Mouse (Mus musculus): ENCODE data around the gene Kif1b. TPM values are rescaled to one million over a fixed set of nuclear protein-coding genes. Genes with fewer than 3 reads are reported as not detected.
"Not testable (repeated sequence)": the region's sequence is repeated elsewhere in the genome, so short reads cannot be mapped to it uniquely, and the experiment has no call there.

The Kif1b gene
- total and polyA plus RNA-seq, 3 experiments = 41.6 to 186 (median 154) TPM

DNA sequence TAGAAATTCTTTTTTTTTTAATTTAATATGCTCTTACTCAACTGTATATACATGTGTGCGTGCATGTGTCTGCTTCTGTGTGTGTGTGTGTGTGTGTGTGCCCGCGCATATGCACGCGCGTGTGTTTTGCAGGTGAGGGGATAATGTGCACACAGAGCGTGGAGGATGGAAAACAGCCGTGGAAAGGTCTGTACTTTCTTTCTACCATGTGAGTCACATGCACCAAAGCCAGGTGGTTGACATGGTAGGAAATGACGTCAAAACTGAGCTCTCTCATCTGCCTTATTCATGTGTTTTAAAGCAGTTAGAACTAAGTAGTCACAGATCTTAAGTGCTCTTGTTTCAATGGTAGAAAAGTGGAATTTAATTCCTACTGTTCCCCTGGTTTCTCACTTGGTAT lies 91.5 kb downstream of the Kif1b start:
- no peaks in the 10 kb centered on the region for H3K79me2 ChIP-seq (replicated peaks; ENCODE audit: control insufficient read depth, insufficient read depth, low read length)
- no peak for TF ChIP-seq EP300 (IDR thresholded peaks at IDR 0.05; ENCODE audit: insufficient read depth, low read depth, low read length)
- no peak for TF ChIP-seq CTCF (IDR thresholded peaks at IDR 0.05)
- TF ChIP-seq POLR2A (IDR thresholded peaks at IDR 0.05; ENCODE audit: insufficient read depth, low read depth, low read length) = no peak
- DNase-seq = no peak
- no peak overlapping the region for H3K27ac ChIP-seq
- WGBS = 91% methylated on average over 9 of the region's 9 CpGs
- H3K9ac ChIP-seq (ENCODE audit: low read depth, low read length) = no peak overlapping the region
- H3K36me3 ChIP-seq (ENCODE audit: control insufficient read depth, insufficient read depth, low read length) = no peaks in the 10 kb centered on the region
- no peaks in the 10 kb centered on the region for H3K27me3 ChIP-seq (ENCODE audit: control insufficient read depth, insufficient read depth, low read length)
- intact Hi-C loops (cut with DNase I) = no loop called here
- H3K4me1 ChIP-seq (ENCODE audit: control insufficient read depth, insufficient read depth, low read length) = no peaks in the 10 kb centered on the region
- no peak overlapping the region for H3K4me3 ChIP-seq

DNA sequence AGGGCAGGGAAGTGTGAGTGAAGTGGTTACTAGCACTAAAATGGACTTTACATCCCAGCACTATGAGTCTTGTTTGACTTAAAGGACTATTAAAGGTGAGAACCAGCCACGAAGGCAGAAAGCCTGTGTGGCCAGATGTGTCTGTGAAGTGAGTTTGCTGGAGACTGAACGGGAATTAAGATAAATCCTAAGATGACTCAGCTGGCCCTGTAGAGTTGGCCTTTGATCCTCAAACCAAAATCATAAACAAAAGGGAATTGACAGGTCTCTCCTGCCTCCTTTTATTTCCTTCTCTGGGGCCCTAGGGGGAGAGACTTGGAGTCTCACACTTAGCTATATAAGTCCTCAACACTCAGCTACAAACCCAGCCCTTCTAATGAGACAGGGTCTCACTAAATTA lies 92.1 kb downstream of the Kif1b start:
- Histone ChIP-seq H3K27me3 (ENCODE audit: control insufficient read depth, insufficient read depth, low read length) (no peaks in the 10 kb centered on the region), H3K9ac (ENCODE audit: low read depth, low read length) (no peak overlapping the region), H3K27ac (no peak overlapping the region), H3K4me3 (no peak overlapping the region), H3K79me2 (replicated peaks; ENCODE audit: control insufficient read depth, insufficient read depth, low read length) (no peaks in the 10 kb centered on the region), H3K4me1 (ENCODE audit: control insufficient read depth, insufficient read depth, low read length) (no peaks in the 10 kb centered on the region), H3K36me3 (ENCODE audit: control insufficient read depth, insufficient read depth, low read length) (no peaks in the 10 kb centered on the region)
- 62% methylated on average over 2 of the region's 2 CpGs for WGBS
- TF ChIP-seq POLR2A (IDR thresholded peaks at IDR 0.05; ENCODE audit: insufficient read depth, low read depth, low read length) (no peak), CTCF (IDR thresholded peaks at IDR 0.05) (no peak), EP300 (IDR thresholded peaks at IDR 0.05; ENCODE audit: insufficient read depth, low read depth, low read length) (no peak)
- intact Hi-C loops (cut with DNase I) = no loop called here
- no peak for DNase-seq

DNA sequence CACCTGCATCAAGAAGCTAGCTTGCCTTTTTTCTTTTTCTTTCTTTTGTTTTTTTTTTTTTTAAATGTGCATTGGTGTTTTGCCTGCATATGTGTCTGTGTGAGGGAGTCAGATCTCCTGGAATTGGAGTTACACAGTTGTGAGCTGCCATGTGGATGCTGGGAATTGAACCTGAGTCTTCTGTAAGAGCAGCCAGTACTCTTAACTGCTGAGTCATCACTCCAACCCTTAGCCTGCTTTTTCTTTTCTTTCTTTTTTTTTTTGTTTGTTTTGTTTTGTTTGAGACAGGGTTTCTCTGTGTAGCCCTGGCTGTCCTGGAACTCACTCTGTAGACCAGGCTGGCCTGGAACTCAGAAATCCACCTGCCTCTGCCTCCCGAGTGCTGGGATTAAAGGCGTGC lies 93.0 kb downstream of the Kif1b start:
- H3K4me1 ChIP-seq (ENCODE audit: control insufficient read depth, insufficient read depth, low read length); H3K4me3 ChIP-seq; H3K27ac ChIP-seq; H3K9ac ChIP-seq (ENCODE audit: low read depth, low read length); H3K36me3 ChIP-seq (ENCODE audit: control insufficient read depth, insufficient read depth, low read length); DNase-seq; H3K27me3 ChIP-seq (ENCODE audit: control insufficient read depth, insufficient read depth, low read length); intact Hi-C loops (cut with DNase I); H3K79me2 ChIP-seq (replicated peaks; ENCODE audit: control insufficient read depth, insufficient read depth, low read length): not testable (repeated sequence)
- 100% methylated on average over 2 of the region's 2 CpGs for WGBS

DNA sequence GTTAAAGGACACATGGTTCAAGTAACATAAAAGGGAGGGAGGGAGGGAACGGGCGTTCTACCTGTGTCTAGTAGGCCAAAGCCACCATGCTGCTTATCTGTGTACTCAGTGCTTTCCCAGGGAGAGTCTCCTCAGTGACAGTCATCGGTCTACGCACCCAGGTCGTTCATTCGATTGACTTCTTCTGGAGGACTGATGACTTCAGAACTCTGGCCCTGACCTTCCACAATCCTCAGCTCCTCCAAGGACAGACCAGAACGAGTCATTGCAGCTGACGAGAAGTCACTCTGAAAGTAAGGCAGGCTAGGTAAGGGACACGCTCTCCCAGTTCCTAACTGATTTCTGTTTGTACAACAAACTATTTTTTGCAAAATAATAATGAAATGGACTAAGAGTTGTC lies 94.0 kb downstream of the Kif1b start:
- WGBS = 96% methylated on average over 9 of the region's 9 CpGs

DNA sequence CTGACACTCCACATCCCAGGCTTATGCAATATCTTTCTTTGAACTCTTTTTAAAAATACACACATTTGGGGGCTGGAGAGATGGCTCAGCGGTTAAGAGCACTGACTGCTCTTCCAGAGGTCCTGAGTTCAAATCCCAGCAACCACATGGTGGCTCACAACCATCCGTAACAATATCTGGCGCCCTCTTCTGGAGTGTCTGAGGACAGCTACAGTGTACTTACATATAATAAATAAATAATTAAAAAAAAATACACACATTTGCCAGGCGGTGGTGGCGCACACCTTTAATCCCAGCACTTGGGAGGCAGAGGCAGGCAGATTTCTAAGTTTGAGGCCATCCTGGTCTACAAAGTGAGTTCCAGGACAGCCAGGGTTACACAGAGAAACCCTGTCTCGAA lies 96.1 kb downstream of the Kif1b start:
- H3K36me3 ChIP-seq (ENCODE audit: control insufficient read depth, insufficient read depth, low read length); H3K27ac ChIP-seq; intact Hi-C loops (cut with DNase I); H3K79me2 ChIP-seq (replicated peaks; ENCODE audit: control insufficient read depth, insufficient read depth, low read length); H3K4me1 ChIP-seq (ENCODE audit: control insufficient read depth, insufficient read depth, low read length); H3K4me3 ChIP-seq; H3K9ac ChIP-seq (ENCODE audit: low read depth, low read length); DNase-seq; H3K27me3 ChIP-seq (ENCODE audit: control insufficient read depth, insufficient read depth, low read length): not testable (repeated sequence)
- 94% methylated on average over 6 of the region's 6 CpGs for WGBS
- TF ChIP-seq CTCF (IDR thresholded peaks at IDR 0.05) = peak; percentile 54

More for the DNA sequence above, 94.0 kb downstream of the Kif1b start:
- no peaks in the 10 kb centered on the region for H3K4me1 ChIP-seq (ENCODE audit: control insufficient read depth, insufficient read depth, low read length)
- H3K9ac ChIP-seq (ENCODE audit: low read depth, low read length) = no peak overlapping the region
- intact Hi-C loops (cut with DNase I) = no loop called here
- H3K36me3 ChIP-seq (ENCODE audit: control insufficient read depth, insufficient read depth, low read length) = no peaks in the 10 kb centered on the region
- no peak overlapping the region for H3K27ac ChIP-seq
- DNase-seq = no peak
- H3K27me3 ChIP-seq (ENCODE audit: control insufficient read depth, insufficient read depth, low read length) = no peaks in the 10 kb centered on the region
- H3K4me3 ChIP-seq = no peak overlapping the region
- no peaks in the 10 kb centered on the region for H3K79me2 ChIP-seq (replicated peaks; ENCODE audit: control insufficient read depth, insufficient read depth, low read length)
- no peak for TF ChIP-seq POLR2A (IDR thresholded peaks at IDR 0.05; ENCODE audit: insufficient read depth, low read depth, low read length)

DNA sequence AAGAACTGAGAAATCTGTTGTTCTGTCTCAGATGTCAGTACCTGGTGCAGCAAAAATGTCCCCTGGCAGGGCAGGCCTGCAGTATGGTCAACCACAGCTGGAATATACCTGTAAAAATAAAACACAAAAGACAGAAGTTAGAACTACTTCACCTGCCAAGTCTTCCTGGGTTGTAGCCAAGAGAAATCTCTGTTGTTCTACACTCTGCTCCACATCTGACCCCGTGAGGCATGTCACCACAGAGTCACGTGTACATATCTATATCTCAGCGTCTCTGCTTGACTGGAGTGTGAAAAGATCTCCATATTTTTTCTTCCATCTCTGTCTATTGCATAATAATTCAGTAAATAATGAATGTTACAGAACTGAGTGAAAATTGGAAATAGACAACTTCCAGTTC lies 105.0 kb downstream of the Kif1b start:
- no peaks in the 10 kb centered on the region for H3K27me3 ChIP-seq (ENCODE audit: control insufficient read depth, insufficient read depth, low read length)
- no peaks in the 10 kb centered on the region; the same call in 1 of the 2 replicates for H3K36me3 ChIP-seq (ENCODE audit: control insufficient read depth, insufficient read depth, low read length)
- 24% methylated on average over 3 of the region's 3 CpGs for WGBS
- intact Hi-C loops (cut with DNase I) = no loop called here
- no peak overlapping the region for H3K27ac ChIP-seq
- TF ChIP-seq EP300 (IDR thresholded peaks at IDR 0.05; ENCODE audit: insufficient read depth, low read depth, low read length) (no peak), CTCF (IDR thresholded peaks at IDR 0.05) (no peak), POLR2A (IDR thresholded peaks at IDR 0.05; ENCODE audit: insufficient read depth, low read depth, low read length) (no peak)
- H3K4me3 ChIP-seq = no peak overlapping the region
- DNase-seq = no peak
- H3K4me1 ChIP-seq (ENCODE audit: control insufficient read depth, insufficient read depth, low read length) = no peaks in the 10 kb centered on the region
- H3K79me2 ChIP-seq (replicated peaks; ENCODE audit: control insufficient read depth, insufficient read depth, low read length) = no peaks in the 10 kb centered on the region
- H3K9ac ChIP-seq (ENCODE audit: low read depth, low read length) = no peak overlapping the region

DNA sequence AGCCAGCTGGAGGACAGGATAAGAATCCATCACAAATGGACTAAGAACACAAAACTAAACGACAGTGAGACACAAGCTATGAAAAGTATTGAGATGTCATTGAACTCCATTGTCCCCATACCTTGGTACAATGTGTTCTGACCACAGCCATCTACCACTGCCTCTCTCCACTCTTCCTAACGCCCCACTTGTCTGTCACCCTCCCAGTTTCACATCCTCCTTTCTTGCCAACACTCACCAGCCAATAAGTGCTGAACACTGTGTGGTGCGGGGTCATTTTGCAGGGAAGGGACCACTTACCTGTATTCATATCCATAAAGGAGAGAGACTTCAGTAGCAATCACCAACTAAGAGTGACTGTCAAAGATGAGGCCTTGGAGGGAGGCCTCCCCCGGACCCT lies 106.4 kb downstream of the Kif1b start:
- WGBS = 88% methylated on average over 4 of the region's 4 CpGs
- TF ChIP-seq POLR2A (IDR thresholded peaks at IDR 0.05; ENCODE audit: insufficient read depth, low read depth, low read length) = no peak
- Histone ChIP-seq H3K79me2 (replicated peaks; ENCODE audit: control insufficient read depth, insufficient read depth, low read length) (no peaks in the 10 kb centered on the region), H3K27ac (no peak overlapping the region), H3K4me1 (ENCODE audit: control insufficient read depth, insufficient read depth, low read length) (no peaks in the 10 kb centered on the region), H3K9ac (ENCODE audit: low read depth, low read length) (no peak overlapping the region), H3K4me3 (no peak overlapping the region), H3K36me3 (ENCODE audit: control insufficient read depth, insufficient read depth, low read length) (no peaks in the 10 kb centered on the region; the same call in 1 of the 2 replicates), H3K27me3 (ENCODE audit: control insufficient read depth, insufficient read depth, low read length) (no peaks in the 10 kb centered on the region)
- no peak for DNase-seq
- intact Hi-C loops (cut with DNase I) = no loop called here
